Mouse (Mus musculus) ES-Bruce4 (cell line): ENCODE results near the gene Fzd2. TPM values are rescaled to one million over a fixed set of nuclear protein-coding genes. Genes with fewer than 3 reads are reported as not detected.
"Not testable (repeated sequence)": the region's sequence is repeated elsewhere in the genome, so short reads cannot be mapped to it uniquely, and the experiment has no call there.

Experiments
- H3K27ac ChIP-seq: 2 replicates; pipeline ENCODE4 v1.5.1; 2012; ENCODE audit warnings: low read length, inconsistent platforms; ENCODE audit not compliant: insufficient read depth
- H3K27me3 ChIP-seq: 2 replicates; pipeline ENCODE4 v1.6.1; 2012; ENCODE audit warnings: mild to moderate bottlenecking, low read length, inconsistent platforms; ENCODE audit not compliant: control insufficient read depth, poor library complexity, insufficient read depth, severe bottlenecking
- H3K36me3 ChIP-seq: 2 replicates; pipeline ENCODE4 v1.6.1; 2012; ENCODE audit warnings: inconsistent platforms, mild to moderate bottlenecking, low read length, moderate library complexity; ENCODE audit not compliant: control insufficient read depth, poor library complexity, insufficient read depth, severe bottlenecking
- H3K4me1 ChIP-seq: one replicate; pipeline ENCODE4 v1.8.1; 2011; ENCODE audit warnings: low read length; ENCODE audit not compliant: control insufficient read depth, insufficient read depth
- H3K4me3 ChIP-seq: 2 replicates; pipeline ENCODE4 v1.5.1; 2011; ENCODE audit warnings: low read depth, mild to moderate bottlenecking, low read length
- H3K9ac ChIP-seq: 2 replicates; pipeline ENCODE4 v1.6.1; 2012; ENCODE audit warnings: low read depth, mild to moderate bottlenecking, inconsistent platforms; ENCODE audit not compliant: poor library complexity, severe bottlenecking
- H3K9me3 ChIP-seq: replicated peaks from 2 replicates; pipeline ENCODE4 v1.6.1; 2012; ENCODE audit warnings: mild to moderate bottlenecking, low read length, inconsistent platforms; ENCODE audit not compliant: control insufficient read depth, poor library complexity, insufficient read depth, severe bottlenecking
- CTCF ChIP-seq: IDR thresholded peaks from one replicate; pipeline ENCODE4 v1.8.1; 2011; ENCODE audit warnings: low read depth, low read length
- EP300 ChIP-seq: IDR thresholded peaks from 2 replicates; pipeline ENCODE4 v1.6.1; 2011; ENCODE audit warnings: low read depth, low read length; ENCODE audit not compliant: insufficient read depth
- POLR2A ChIP-seq: IDR thresholded peaks from one replicate; pipeline ENCODE4 v1.8.1; 2011; ENCODE audit warnings: low read length; ENCODE audit not compliant: insufficient read depth
- polyA plus RNA-seq: library from polyadenylated mRNA; stranded (reverse); fragments of >200 nt; gene quantifications from 2 replicates; pipeline ENCODE4 v1.2.4, GENCODE M21; 2011; ENCODE audit warnings: low read depth; ENCODE audit not compliant: missing spikeins, insufficient read depth, insufficient read length

Fzd2 gene
- polyA plus RNA-seq, 1 experiment, result 30.3 TPM

- peak overlapping the region; percentile 75 for H3K4me3 ChIP-seq
- no peaks in the 10 kb centered on the region for H3K9me3 ChIP-seq
- H3K9ac ChIP-seq, result peak overlapping the region; percentile 64; the same call in 1 of the 2 replicates
- H3K27ac ChIP-seq, result no peak overlapping the region
- peaks cover 2% of the 10 kb centered on the region; the same call in 1 of the 2 replicates for H3K27me3 ChIP-seq
- no peaks in the 10 kb centered on the region; the same call in 1 of the 2 replicates for H3K36me3 ChIP-seq
- H3K4me1 ChIP-seq, result no peaks in the 10 kb centered on the region
- no peak for TF ChIP-seq EP300
Measured at GRCm38 (mm10) chr11:102605553-102606416, 1.6 kb downstream of the Fzd2 start.

- Histone ChIP-seq H3K27ac (no peak overlapping the region), H3K4me1 (no peaks in the 10 kb centered on the region), H3K9ac (no peak overlapping the region), H3K4me3 (no peak overlapping the region), H3K9me3 (no peaks in the 10 kb centered on the region), H3K27me3 (peaks cover 2% of the 10 kb centered on the region; the same call in 1 of the 2 replicates), H3K36me3 (no peaks in the 10 kb centered on the region; the same call in 1 of the 2 replicates)
- no peak for TF ChIP-seq POLR2A
Measured at GRCm38 (mm10) chr11:102606751-102607171, 2.6 kb downstream of the Fzd2 start.

- not testable (repeated sequence) for H3K4me1 ChIP-seq, H3K27ac ChIP-seq, H3K9ac ChIP-seq, H3K4me3 ChIP-seq, H3K9me3 ChIP-seq, H3K36me3 ChIP-seq, H3K27me3 ChIP-seq
Measured at GRCm38 (mm10) chr11:102607201-102607600, 3.0 kb downstream of the Fzd2 start.

- Histone ChIP-seq H3K9ac (no peak overlapping the region), H3K27me3 (peaks cover 2% of the 10 kb centered on the region; the same call in 1 of the 2 replicates), H3K27ac (no peak overlapping the region), H3K36me3 (no peaks in the 10 kb centered on the region; the same call in 1 of the 2 replicates), H3K9me3 (no peaks in the 10 kb centered on the region), H3K4me3 (no peak overlapping the region), H3K4me1 (no peaks in the 10 kb centered on the region)
- no peak for TF ChIP-seq CTCF
- TF ChIP-seq POLR2A, result no peak
- no peak for TF ChIP-seq EP300
Measured at GRCm38 (mm10) chr11:102607686-102608548, 3.7 kb downstream of the Fzd2 start.

- Histone ChIP-seq H3K9ac (no peak overlapping the region), H3K36me3 (no peaks in the 10 kb centered on the region; the same call in 1 of the 2 replicates), H3K9me3 (no peaks in the 10 kb centered on the region), H3K4me1 (no peaks in the 10 kb centered on the region), H3K27ac (no peak overlapping the region), H3K27me3 (peaks cover 2% of the 10 kb centered on the region; the same call in 1 of the 2 replicates), H3K4me3 (no peak overlapping the region)
- TF ChIP-seq EP300 (no peak), CTCF (no peak), POLR2A (no peak)
Measured at GRCm38 (mm10) chr11:102608691-102609090, 4.5 kb downstream of the Fzd2 start.

GRCm38 (mm10) chr11:102609483-102609882 is 5.3 kb downstream of the Fzd2 start:
- Histone ChIP-seq H3K4me3 (no peak overlapping the region), H3K4me1 (no peaks in the 10 kb centered on the region), H3K36me3 (no peaks in the 10 kb centered on the region; the same call in 1 of the 2 replicates), H3K9me3 (no peaks in the 10 kb centered on the region), H3K27ac (no peak overlapping the region), H3K9ac (no peak overlapping the region), H3K27me3 (peaks cover 2% of the 10 kb centered on the region; the same call in 1 of the 2 replicates)
- TF ChIP-seq CTCF (no peak), POLR2A (no peak), EP300 (no peak)
